Mouse (Mus musculus) myocyte (in vitro differentiated cells): Measurements from ENCODE around the gene Dpep1.

ENCODE experiments used
- CEBPB ChIP-seq: IDR thresholded peaks from 2 replicates; pipeline ENCODE4 v1.6.1; 2011; ENCODE audit warnings: mild to moderate bottlenecking, moderate library complexity; ENCODE audit not compliant: poor library complexity, insufficient read depth, severe bottlenecking
- MAX ChIP-seq: IDR thresholded peaks from one replicate; pipeline ENCODE4 v1.6.1; 2011; ENCODE audit warnings: low read depth, mild to moderate bottlenecking, control low read depth
- MYOG ChIP-seq, 3 experiments: IDR thresholded peaks; one replicate each; pipeline ENCODE4 v1.6.1; 2011; ENCODE audit warnings: control low read depth in 2 of 3, low read depth in 2 of 3, mild to moderate bottlenecking in 2 of 3; ENCODE audit not compliant: insufficient read length in 2 of 3, control insufficient read depth in 1 of 3, insufficient read depth in 1 of 3
- POLR2A ChIP-seq: IDR thresholded peaks from one replicate; pipeline ENCODE4 v1.6.1; 2011; ENCODE audit warnings: low read depth, mild to moderate bottlenecking, control low read depth, moderate library complexity; ENCODE audit not compliant: insufficient read length
- TCF3 ChIP-seq: IDR thresholded peaks from one replicate; pipeline ENCODE4 v1.6.1; 2011; ENCODE audit warnings: low read depth, control low read depth; ENCODE audit not compliant: insufficient read length
- USF1 ChIP-seq: IDR thresholded peaks from one replicate; pipeline ENCODE4 v1.6.1; 2011; ENCODE audit warnings: low read depth, mild to moderate bottlenecking, control low read depth, moderate library complexity

GRCm38 (mm10) chr8:123137645-123138077 lies 48.4 kb upstream of the Dpep1 start:
- TF ChIP-seq POLR2A (peak; percentile 33), USF1 (no peak), CEBPB (no peak), MAX (no peak), MYOG (IDR thresholded peaks at IDR 0.05; ENCODE audit: control insufficient read depth in 1 of 3, insufficient read depth in 1 of 3, insufficient read length in 2 of 3, low read depth in 2 of 3) (no peak), TCF3 (no peak)
